Mouse (Mus musculus) liver, embryonic 14.5 days (tissue): Measurements from ENCODE around the gene Gpc6.

Experiments used
- CTCF ChIP-seq: IDR thresholded peaks from 2 replicates; pipeline ENCODE4 v1.5.1; 2016; ENCODE audit warnings: antibody characterized with exemption, low read depth, control low read depth
- EP300 ChIP-seq: IDR thresholded peaks from 2 replicates; pipeline ENCODE4 v1.6.1; 2016; ENCODE audit warnings: antibody characterized with exemption, low read depth

DNA sequence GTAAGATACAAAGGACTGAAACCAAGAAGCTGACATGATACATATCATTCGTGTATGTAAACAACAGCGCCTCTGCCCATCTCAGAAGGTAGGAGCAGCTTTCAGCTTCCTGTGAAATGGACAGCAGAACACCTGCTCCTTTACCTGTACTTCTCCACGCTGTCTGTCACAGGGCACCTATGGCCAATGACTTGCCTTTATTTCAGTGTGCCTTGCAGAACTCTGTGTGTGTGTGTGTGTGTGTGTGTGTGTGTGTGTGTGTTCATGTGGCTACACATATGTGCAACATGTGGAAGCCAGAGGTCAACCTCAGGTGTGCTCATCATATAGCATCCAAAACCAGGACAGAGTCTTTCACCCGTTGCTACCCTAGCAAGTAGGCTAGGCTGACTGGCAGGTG, 911.9 kb downstream of the Gpc6 start:
- TF ChIP-seq CTCF (no peak), EP300 (no peak)
